Mouse (Mus musculus) kidney, embryonic 14.5 days (tissue): ENCODE measurements around the gene Vars2. TPM values are rescaled to one million over a fixed set of nuclear protein-coding genes. Genes with fewer than 3 reads are reported as not detected.

ENCODE experiments used
- ATAC-seq: fragments of 200-750 bp; cut with Nextera tagmentation; 2 replicates; pipeline ENCODE4 v1.8.0; 2017; ENCODE audit warnings: moderate number of reproducible peaks, mild to moderate bottlenecking, moderate TSS enrichment, moderate library complexity; ENCODE audit not compliant: low FRiP score, low TSS enrichment
- H3K27ac ChIP-seq: fragments of 300-500 bp; sonication (generic); 2 replicates; pipeline ENCODE4 v1.5.1; 2014; ENCODE audit warnings: low read depth, mild to moderate bottlenecking, low read length, moderate library complexity, mixed read lengths
- H3K27me3 ChIP-seq: fragments of 300-500 bp; sonication (generic); 2 replicates; pipeline ENCODE4 v1.6.1; 2014; ENCODE audit warnings: mild to moderate bottlenecking, low read length; ENCODE audit not compliant: control insufficient read depth, insufficient read depth
- H3K36me3 ChIP-seq: fragments of 300-500 bp; sonication (generic); 2 replicates; pipeline ENCODE4 v1.6.1; 2014; ENCODE audit warnings: low read length, mixed read lengths; ENCODE audit not compliant: control insufficient read depth, insufficient read depth
- H3K4me1 ChIP-seq: fragments of 300-500 bp; sonication (generic); 2 replicates; pipeline ENCODE4 v1.6.1; 2014; ENCODE audit warnings: low read length, mixed read lengths; ENCODE audit not compliant: control insufficient read depth, insufficient read depth
- H3K4me2 ChIP-seq: fragments of 300-500 bp; sonication (generic); replicated peaks from 2 replicates; pipeline ENCODE4 v1.6.1; 2014; ENCODE audit warnings: low read depth, mild to moderate bottlenecking, low read length
- H3K4me3 ChIP-seq: fragments of 300-500 bp; sonication (generic); 2 replicates; pipeline ENCODE4 v1.5.1; 2014; ENCODE audit warnings: mild to moderate bottlenecking, low read length
- H3K9ac ChIP-seq: fragments of 300-500 bp; sonication (generic); 2 replicates; pipeline ENCODE4 v1.6.1; 2014; ENCODE audit warnings: low read depth, mild to moderate bottlenecking, low read length, moderate library complexity
- H3K9me3 ChIP-seq: fragments of 300-500 bp; sonication (generic); 2 replicates; pipeline ENCODE4 v1.6.1; 2016; ENCODE audit warnings: low read length; ENCODE audit not compliant: control insufficient read depth
- WGBS: fragments of 180-500 bp; shearing (Covaris S2); extraction: QIAGEN DNeasy Blood & Tissue Kit; methylation state at CpG from one replicate; pipeline ENCODE4 v1.1.7; 2014; 5-methylcytosine and 5-hydroxymethylcytosine counted together
- polyA plus RNA-seq: library from polyadenylated mRNA; unstranded; fragments of >200 nt; fragmentation: Nextera tagmentation; extraction: Ambion mirVana; gene quantifications from 2 replicates; pipeline ENCODE4 v1.2.1, GENCODE M21; 2014

The Vars2 gene
- polyA plus RNA-seq, 1 experiment from 2014 or later: 16.8 TPM

GRCm38 (mm10) chr17:35665957-35666515 lies 1.4 kb downstream of the Vars2 start:
- Histone ChIP-seq H3K4me1 (peaks cover 8% of the 10 kb centered on the region; the same call in 1 of the 2 replicates), H3K27me3 (no peaks in the 10 kb centered on the region), H3K9ac (no peak overlapping the region; the same call in 1 of the 2 replicates), H3K27ac (no peak overlapping the region), H3K4me3 (no peak overlapping the region), H3K4me2 (no peak overlapping the region; the same call in 1 of the 2 replicates), H3K9me3 (no peaks in the 10 kb centered on the region), H3K36me3 (peaks cover 29% of the 10 kb centered on the region)
- 81% methylated on average over 17 of the region's 17 CpGs for WGBS
- no peak for ATAC-seq

- Histone ChIP-seq H3K4me1 (0 out of 2 replicates have a peak, but pooled peaks cover 10% of the 10 kb centered on the region), H3K9ac (no peak overlapping the region), H3K27ac (peak overlapping the region; percentile 17; the same call in 1 of the 2 replicates), H3K36me3 (peaks cover 32% of the 10 kb centered on the region), H3K27me3 (no peaks in the 10 kb centered on the region), H3K9me3 (no peaks in the 10 kb centered on the region), H3K4me2 (no peak overlapping the region), H3K4me3 (no peak overlapping the region)
- WGBS: 80% methylated on average over 2 of the region's 2 CpGs
- no peak for ATAC-seq
Measured at GRCm38 (mm10) chr17:35653086-35653485, 14.3 kb downstream of the Vars2 start.

- Histone ChIP-seq H3K27ac (peak overlapping the region; percentile 69; the same call in 1 of the 2 replicates), H3K4me2 (no peak overlapping the region), H3K36me3 (no peaks in the 10 kb centered on the region), H3K4me1 (0 out of 2 replicates have a peak, but pooled peaks cover 10% of the 10 kb centered on the region), H3K9ac (no peak overlapping the region), H3K4me3 (no peak overlapping the region), H3K27me3 (no peaks in the 10 kb centered on the region), H3K9me3 (no peaks in the 10 kb centered on the region)
- ATAC-seq: no peak; the same call in 1 of the 2 replicates
- 67% methylated on average over 2 of the region's 2 CpGs for WGBS
Measured at GRCm38 (mm10) chr17:35649429-35649828, 18.0 kb downstream of the Vars2 start.

- no peaks in the 10 kb centered on the region for H3K27me3 ChIP-seq
- no peak within 1 kb of the TSS for H3K9ac ChIP-seq
- no peak within 1 kb of the TSS for H3K4me2 ChIP-seq
- H3K4me3 ChIP-seq: no peak within 1 kb of the TSS
- 0 out of 2 replicates have a peak, but pooled peaks have one; percentile 55 for ATAC-seq
- H3K4me1 ChIP-seq: no peaks in the 10 kb centered on the region
- no peaks in the 10 kb centered on the region for H3K9me3 ChIP-seq
- 67% methylated on average over 13 of the region's 13 CpGs for WGBS
- H3K36me3 ChIP-seq: no peaks in the 10 kb centered on the region
- no peak within 1 kb of the TSS for H3K27ac ChIP-seq
Measured at GRCm38 (mm10) chr17:35643609-35644236, 23.7 kb downstream of the Vars2 start, which contains the start of gene Mucl3. Gene Mucl3 (minus strand): TSS chr17:35643695.

- no peaks in the 10 kb centered on the region for H3K36me3 ChIP-seq
- no peak overlapping the region for H3K27ac ChIP-seq
- WGBS: 81% methylated on average over 6 of the region's 6 CpGs
- H3K27me3 ChIP-seq: no peaks in the 10 kb centered on the region
- H3K9ac ChIP-seq: no peak overlapping the region
- H3K9me3 ChIP-seq: no peaks in the 10 kb centered on the region
- no peaks in the 10 kb centered on the region for H3K4me1 ChIP-seq
- no peak overlapping the region for H3K4me3 ChIP-seq
- ATAC-seq: no peak
- H3K4me2 ChIP-seq: no peak overlapping the region
Measured at GRCm38 (mm10) chr17:35639352-35639751, 28.0 kb downstream of the Vars2 start.

- WGBS: 21% methylated on average over 14 of the region's 14 CpGs
- H3K27me3 ChIP-seq: no peaks in the 10 kb centered on the region
- no peaks in the 10 kb centered on the region for H3K4me1 ChIP-seq
- peak; percentile 85 for ATAC-seq
- no peak overlapping the region; the same call in 1 of the 2 replicates for H3K4me2 ChIP-seq
- H3K9ac ChIP-seq: no peak overlapping the region
- H3K4me3 ChIP-seq: no peak overlapping the region
- no peaks in the 10 kb centered on the region for H3K9me3 ChIP-seq
- no peak overlapping the region for H3K27ac ChIP-seq
- H3K36me3 ChIP-seq: no peaks in the 10 kb centered on the region
Measured at GRCm38 (mm10) chr17:35638475-35639190, 28.8 kb downstream of the Vars2 start.

- H3K27ac ChIP-seq: no peak overlapping the region
- no peak overlapping the region for H3K4me3 ChIP-seq
- no peaks in the 10 kb centered on the region for H3K4me1 ChIP-seq
- H3K27me3 ChIP-seq: no peaks in the 10 kb centered on the region
- no peak overlapping the region for H3K9ac ChIP-seq
- H3K4me2 ChIP-seq: peak overlapping the region; percentile 58; the same call in 1 of the 2 replicates
- WGBS: 43% methylated on average over 5 of the region's 5 CpGs
- no peak for ATAC-seq
- H3K9me3 ChIP-seq: no peaks in the 10 kb centered on the region
- no peaks in the 10 kb centered on the region for H3K36me3 ChIP-seq
Measured at GRCm38 (mm10) chr17:35636363-35636762, 31.0 kb downstream of the Vars2 start.

GRCm38 (mm10) chr17:35635699-35636111 lies 31.7 kb downstream of the Vars2 start:
- Histone ChIP-seq H3K9me3 (no peaks in the 10 kb centered on the region), H3K36me3 (no peaks in the 10 kb centered on the region), H3K4me2 (peak overlapping the region; percentile 58), H3K4me3 (peak overlapping the region; percentile 37), H3K9ac (peak overlapping the region; percentile 37; the same call in 1 of the 2 replicates), H3K27me3 (no peaks in the 10 kb centered on the region), H3K4me1 (no peaks in the 10 kb centered on the region), H3K27ac (no peak overlapping the region)
- WGBS: 1% methylated on average over 15 of the region's 15 CpGs
- peak; percentile 58 for ATAC-seq
